Mouse (Mus musculus) naive thymus-derived CD4-positive, alpha-beta T cell, adult 2 months (primary cell): ENCODE data around the gene Il1rapl1.

ENCODE experiments used
- DNase-seq: peaks from one replicate; pipeline ENCODE4 v3.0.0-alpha.2; 2011; ENCODE audit warnings: low read depth

Il1rapl1 gene

GRCm38 (mm10) chrX:88115609-88116073, at the start of gene Il1rapl1:
TSS of gene Il1rapl1 (minus strand) at chrX:88115645.
- DNase-seq: no peak

GRCm38 (mm10) chrX:88158037-88158436, 42.6 kb upstream of the Il1rapl1 start:
- no peak for DNase-seq

- DNase-seq: no peak
Observed at GRCm38 (mm10) chrX:88125612-88126011, 10.2 kb upstream of the Il1rapl1 start.

GRCm38 (mm10) chrX:88120070-88120469, 4.6 kb upstream of the Il1rapl1 start:
- DNase-seq: no peak

GRCm38 (mm10) chrX:88117858-88118257, 2.4 kb upstream of the Il1rapl1 start:
- DNase-seq: no peak

- DNase-seq: no peak
Observed at GRCm38 (mm10) chrX:88116326-88116725, 881 bp upstream of the Il1rapl1 start.

GRCm38 (mm10) chrX:88113561-88113960, 1.9 kb downstream of the Il1rapl1 start:
- no peak for DNase-seq

- DNase-seq: no peak
Observed at GRCm38 (mm10) chrX:88112254-88112653, 3.2 kb downstream of the Il1rapl1 start.

GRCm38 (mm10) chrX:88109733-88110132, 5.7 kb downstream of the Il1rapl1 start:
- no peak for DNase-seq

GRCm38 (mm10) chrX:88093936-88094569, 21.4 kb downstream of the Il1rapl1 start:
- no peak for DNase-seq

- DNase-seq: no peak
Observed at GRCm38 (mm10) chrX:88089873-88090272, 25.6 kb downstream of the Il1rapl1 start.

- no peak for DNase-seq
Observed at GRCm38 (mm10) chrX:88072741-88073419, 42.6 kb downstream of the Il1rapl1 start.

- DNase-seq: no peak
Observed at GRCm38 (mm10) chrX:88070368-88070767, 45.1 kb downstream of the Il1rapl1 start.

GRCm38 (mm10) chrX:88043556-88043955, 71.9 kb downstream of the Il1rapl1 start:
- DNase-seq: no peak

GRCm38 (mm10) chrX:88038984-88039383, 76.5 kb downstream of the Il1rapl1 start:
- no peak for DNase-seq

GRCm38 (mm10) chrX:87897172-87897571, 218.3 kb downstream of the Il1rapl1 start:
- DNase-seq: no peak

GRCm38 (mm10) chrX:87891916-87892315, 223.5 kb downstream of the Il1rapl1 start:
- DNase-seq: no peak

GRCm38 (mm10) chrX:87854107-87854506, 261.3 kb downstream of the Il1rapl1 start:
- DNase-seq: no peak

GRCm38 (mm10) chrX:87813884-87814283, 301.6 kb downstream of the Il1rapl1 start:
- no peak for DNase-seq

- no peak for DNase-seq
Observed at GRCm38 (mm10) chrX:87807717-87808116, 307.7 kb downstream of the Il1rapl1 start.

GRCm38 (mm10) chrX:87793011-87793410, 322.4 kb downstream of the Il1rapl1 start:
- no peak for DNase-seq

- no peak for DNase-seq
Observed at GRCm38 (mm10) chrX:87710589-87710988, 404.9 kb downstream of the Il1rapl1 start.

- no peak for DNase-seq
Observed at GRCm38 (mm10) chrX:87663856-87664255, 451.6 kb downstream of the Il1rapl1 start.

- DNase-seq: no peak
Observed at GRCm38 (mm10) chrX:87655644-87656043, 459.8 kb downstream of the Il1rapl1 start.
